Mouse (Mus musculus) mesoderm, embryonic 11.5 days (tissue): ENCODE data around the gene Ebf1.
"Not testable (repeated sequence)": the region's sequence is repeated elsewhere in the genome, so short reads cannot be mapped to it uniquely, and the experiment has no call there.

Experiments used
- DNase-seq: peaks from one replicate; pipeline ENCODE4 v3.0.0-alpha.2; 2012; ENCODE audit warnings: low read depth, low spot score

Gene Ebf1

DNA sequence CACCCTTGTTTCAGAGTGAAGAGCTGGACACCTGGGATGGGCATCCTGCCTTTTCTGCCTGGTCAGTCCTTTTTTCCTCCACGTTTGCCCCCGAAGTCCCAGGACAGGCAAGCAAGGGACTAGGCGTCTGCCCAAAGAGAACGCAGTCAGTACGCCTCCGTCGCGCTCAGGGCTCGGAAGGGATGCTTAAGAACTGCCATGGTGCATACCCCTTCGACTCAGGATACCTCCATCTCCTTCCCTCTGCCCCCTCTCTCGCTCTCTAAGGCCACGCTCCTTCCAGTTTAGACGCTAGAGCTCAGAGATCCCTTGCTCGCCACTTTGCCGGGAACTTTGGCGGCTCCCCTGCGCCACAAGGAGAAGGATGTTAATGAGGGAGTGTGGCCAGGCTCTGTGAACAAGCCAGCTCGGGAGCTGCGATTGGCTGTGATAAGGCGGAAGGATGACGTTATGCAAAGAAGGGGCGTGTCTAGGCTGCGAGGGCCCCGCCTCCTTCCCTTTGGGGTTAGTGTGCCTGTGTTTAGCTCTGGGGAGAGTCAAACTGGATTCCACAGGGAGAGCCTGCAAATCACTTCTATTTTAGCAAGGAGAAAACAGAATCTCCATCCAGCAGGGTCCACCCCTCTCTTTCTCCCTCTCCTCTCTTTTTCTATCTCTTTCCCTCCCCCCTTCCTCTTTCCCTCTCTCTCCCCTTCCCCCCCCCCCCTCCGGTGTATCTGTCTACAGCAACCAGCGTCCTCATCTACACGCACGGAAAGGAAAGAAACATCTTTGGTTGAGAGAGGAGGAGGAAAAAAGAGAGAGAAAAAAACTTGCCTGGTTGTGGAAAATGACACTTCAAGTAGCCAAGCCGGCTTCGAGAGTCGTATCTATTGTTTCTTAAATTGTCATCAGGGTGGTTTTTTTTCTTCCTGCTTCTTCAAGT is at the start of gene Ebf1:
Gene Ebf1 (plus strand): TSS at position 530 of the 925 bp plus-strand sequence.
- DNase-seq: peak; percentile 96

DNA sequence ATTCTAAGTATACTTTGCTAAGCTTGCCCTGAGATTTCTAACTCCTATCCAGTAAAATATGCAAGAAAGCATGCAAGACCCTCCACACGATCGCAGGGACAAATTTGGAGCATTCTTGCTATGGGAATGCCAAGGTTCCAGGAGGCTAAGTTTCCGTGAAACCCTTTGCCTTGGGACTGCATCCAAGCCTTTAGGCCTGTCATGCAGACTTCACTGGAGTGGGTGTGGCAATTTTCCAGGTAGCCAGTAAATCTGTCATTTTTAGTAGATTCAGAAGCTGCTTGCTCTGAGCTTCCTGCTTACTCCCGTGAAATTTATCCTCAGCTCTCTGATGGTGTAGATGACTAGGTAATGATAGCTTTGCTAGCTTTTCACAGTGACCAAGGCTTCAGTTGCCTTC is 46.8 kb upstream of the Ebf1 start:
- DNase-seq: not testable (repeated sequence)

DNA sequence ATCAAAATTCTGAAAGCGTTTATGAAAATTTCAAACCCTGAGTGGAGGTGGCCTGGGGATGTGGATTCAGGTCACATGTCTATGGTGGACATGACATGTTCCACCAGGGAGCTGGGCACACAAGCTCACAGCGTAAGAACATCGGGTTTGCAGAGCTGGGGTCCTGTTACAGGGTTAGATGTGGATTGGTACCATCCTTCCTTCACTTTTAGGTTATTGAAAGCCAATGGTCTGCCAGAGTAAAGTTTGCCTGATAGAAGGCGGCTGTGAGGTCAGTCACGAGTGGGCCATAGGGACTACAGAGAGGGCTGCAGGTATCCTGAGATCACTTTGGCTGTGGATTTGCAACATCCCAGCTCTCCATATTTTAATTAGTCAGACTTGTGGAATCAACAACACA is 44.3 kb upstream of the Ebf1 start:
- no peak for DNase-seq

DNA sequence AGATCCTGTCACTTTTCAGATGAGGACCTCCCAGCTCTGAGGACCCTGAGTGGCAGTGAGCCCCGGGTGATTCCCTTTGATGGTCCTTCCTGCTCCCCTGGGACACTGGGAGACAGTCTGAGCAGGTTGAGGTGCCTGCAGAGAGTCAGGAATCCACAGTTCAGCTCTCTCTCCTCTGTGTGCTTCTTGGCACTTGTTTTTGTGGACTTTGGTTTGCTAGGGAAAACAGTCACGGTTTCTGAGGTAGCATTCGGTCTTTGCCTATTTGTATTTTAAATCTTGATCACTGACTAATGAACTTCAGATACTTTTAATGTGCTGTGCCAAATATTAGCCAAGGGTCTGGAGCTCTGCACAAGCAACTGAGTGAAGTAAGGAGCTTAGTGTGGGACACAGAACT is 43.7 kb upstream of the Ebf1 start:
- no peak for DNase-seq

DNA sequence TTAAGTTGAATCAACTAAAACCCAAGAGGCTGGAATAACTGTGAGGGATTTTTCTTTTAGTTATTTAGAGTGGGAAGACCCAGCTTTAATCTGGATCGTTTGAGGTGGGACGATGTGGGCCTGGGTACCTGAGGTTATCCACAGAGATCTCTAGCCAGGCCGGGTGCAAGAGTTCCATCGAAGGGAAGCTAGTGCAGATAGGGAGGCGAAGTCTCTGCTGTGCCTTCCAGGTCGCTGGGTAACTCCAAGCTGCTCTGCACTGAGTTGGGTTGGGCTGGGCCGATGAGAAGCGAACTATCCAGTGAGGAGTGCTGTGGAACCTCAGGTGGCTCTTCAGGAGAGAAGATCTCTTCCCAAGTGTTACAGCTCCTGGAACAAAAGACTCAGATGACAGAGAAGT is 42.7 kb upstream of the Ebf1 start:
- no peak for DNase-seq

DNA sequence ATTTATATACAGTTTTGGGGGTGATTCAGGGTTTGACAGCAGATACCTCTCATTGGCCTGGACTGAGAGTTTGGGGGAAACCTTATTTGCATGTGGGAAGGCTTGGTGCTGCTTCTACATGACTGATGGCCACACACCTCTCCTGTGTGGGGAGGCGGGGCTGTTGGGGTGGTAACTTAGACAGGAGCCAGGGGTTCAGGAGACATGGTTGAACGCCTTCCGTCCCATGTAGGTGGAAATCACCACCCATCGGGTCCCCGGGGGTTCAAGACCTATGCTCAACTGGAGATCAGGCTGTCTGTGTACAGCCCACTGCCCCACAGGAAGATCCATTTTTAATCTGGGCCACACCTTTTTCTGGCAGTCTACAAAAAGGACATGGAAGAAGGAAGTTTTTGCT is 42.3 kb upstream of the Ebf1 start:
- no peak for DNase-seq

DNA sequence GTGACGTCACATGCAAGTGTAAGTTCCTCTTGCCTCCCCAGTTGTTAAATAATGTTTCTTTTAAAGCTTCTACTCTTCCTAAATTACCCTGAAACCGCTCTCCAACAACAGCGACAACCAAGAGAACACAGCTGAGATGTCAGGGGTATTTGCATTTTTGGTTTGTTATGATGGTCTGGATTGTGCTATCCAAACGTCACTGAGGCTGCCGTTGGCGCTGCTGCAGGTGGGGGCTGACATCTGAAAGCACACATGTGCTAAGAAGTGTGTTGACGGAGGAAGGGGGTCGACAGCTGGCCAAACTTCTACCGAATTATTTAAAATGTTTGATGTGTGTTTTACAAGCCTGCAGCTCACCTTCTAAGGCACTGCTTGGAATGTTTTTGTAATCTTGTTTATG is 39.2 kb upstream of the Ebf1 start:
- DNase-seq: no peak

DNA sequence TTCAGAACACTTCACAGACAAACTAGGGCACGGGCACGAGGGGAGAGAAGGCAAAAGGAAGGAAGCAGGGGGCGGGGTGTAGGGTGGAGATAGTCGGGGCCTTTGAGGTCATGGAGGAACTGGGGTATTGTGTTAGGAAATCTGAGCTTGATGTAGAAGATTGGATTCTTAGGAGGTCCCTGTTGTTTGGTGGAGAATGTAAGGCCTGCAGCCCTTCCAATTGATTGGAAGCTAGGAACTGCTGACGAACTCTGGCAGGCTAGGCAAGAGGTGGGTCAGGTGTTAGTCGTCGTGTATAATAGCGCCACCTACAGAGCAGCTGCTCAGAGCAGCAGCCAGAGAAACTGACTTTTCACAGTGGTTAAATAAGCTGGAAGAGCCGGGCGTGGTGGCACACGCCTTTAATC is 35.8 kb upstream of the Ebf1 start:
- peak; percentile 39 for DNase-seq

DNA sequence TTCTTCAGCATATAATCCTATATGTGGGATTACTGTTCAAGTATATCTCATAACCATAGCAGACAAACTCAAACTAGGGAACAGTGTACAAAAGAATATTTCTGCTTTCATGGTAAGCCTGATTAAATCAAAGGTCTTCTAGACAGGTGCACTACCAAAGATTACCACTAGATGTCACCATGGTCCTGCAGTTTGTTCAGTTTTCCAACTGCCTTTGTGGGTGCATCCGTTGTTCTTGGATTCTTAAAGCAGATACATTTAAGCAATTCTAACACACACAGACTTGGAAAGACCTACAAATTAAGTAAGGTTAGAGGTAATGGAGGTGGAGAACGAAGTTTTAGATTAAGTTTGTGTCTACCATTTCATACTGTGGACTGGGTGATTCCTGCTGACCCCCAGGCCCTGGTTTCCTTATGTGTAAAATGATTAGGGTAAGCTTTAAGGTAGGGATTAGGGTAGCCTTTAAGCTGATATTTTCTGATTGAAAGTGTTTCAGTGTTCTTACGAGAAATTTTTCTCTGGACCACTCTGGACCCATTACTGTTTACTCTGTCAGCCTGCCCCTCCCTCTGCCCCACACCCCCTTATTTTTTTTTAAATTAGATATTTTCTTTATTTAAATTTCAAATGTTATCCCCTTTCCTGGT is 30.9 kb upstream of the Ebf1 start:
- DNase-seq: peak; percentile 87

DNA sequence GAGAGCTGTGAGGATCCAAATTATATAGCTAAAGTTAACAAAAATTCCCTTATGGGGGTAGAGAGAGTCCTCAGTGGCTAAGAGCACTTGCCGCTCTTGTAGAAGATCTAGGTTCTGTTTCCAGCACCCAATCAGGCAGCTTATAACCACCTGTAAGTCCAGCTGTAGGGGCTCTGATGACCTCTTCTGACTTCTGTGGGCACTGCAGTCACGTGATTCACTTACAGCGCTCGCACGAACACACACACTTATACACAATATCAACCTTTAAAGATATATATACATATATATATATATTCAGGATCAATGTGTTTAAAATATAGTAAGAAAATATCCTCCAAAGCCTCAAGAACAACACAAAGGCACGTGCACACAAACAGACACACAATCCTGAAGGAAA is 24.1 kb upstream of the Ebf1 start:
- no peak for DNase-seq

DNA sequence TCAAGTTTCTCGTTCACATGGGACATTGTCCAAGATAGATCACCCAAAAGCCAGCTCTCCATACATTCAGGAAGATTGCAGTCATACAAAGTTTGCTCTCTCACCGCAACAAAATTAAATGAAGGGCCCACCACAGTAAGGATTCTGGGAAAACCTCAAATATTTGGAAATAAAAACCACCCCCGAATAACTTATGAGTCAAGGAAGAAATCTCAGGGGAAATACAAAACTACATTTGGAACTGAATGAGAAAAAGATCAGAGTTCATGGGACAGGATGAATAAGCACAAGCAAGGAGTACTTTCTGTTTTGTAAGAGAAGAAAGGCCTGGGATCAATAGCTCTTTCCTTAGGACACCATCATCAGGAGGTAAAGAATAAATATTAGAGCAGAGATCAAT is 22.3 kb upstream of the Ebf1 start:
- DNase-seq: no peak

DNA sequence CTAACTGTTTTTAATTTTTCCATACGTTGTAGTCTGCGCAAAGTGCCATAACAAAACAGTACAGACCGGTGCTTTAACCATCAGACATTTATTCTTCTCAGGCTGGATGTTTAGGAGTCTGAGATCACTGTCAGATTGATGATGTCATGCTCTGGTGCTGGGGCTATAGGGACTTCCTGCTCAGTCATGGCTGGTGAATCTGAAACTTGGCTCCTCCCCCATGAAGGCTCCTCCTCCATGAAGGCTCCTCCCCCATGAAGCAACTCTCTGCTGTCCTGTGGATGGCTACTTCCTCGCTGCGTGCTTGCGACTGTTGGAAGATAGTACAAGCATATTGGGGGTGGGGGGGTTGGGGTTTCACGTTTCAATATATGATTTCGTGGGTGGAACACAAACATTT is 10.2 kb upstream of the Ebf1 start:
- no peak for DNase-seq

DNA sequence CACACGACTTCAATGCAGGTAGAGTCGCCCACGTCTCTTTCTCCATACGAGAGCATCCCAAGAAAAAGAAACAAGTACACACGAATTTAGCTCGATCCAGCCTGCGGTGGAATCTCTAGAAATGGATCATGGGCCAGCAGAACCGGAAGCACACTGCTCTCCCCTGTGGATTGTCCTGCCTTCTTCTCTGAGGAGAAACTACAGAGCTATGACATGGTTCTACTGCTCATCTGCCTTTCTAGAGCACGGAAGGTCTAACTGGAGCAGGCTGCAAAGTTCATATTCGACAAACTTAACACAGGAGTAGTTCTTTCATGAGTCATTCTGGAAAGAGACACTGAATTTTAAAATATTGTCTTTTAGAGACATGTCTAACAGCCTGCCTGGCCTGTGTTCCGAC is 8.5 kb upstream of the Ebf1 start:
- DNase-seq: no peak

DNA sequence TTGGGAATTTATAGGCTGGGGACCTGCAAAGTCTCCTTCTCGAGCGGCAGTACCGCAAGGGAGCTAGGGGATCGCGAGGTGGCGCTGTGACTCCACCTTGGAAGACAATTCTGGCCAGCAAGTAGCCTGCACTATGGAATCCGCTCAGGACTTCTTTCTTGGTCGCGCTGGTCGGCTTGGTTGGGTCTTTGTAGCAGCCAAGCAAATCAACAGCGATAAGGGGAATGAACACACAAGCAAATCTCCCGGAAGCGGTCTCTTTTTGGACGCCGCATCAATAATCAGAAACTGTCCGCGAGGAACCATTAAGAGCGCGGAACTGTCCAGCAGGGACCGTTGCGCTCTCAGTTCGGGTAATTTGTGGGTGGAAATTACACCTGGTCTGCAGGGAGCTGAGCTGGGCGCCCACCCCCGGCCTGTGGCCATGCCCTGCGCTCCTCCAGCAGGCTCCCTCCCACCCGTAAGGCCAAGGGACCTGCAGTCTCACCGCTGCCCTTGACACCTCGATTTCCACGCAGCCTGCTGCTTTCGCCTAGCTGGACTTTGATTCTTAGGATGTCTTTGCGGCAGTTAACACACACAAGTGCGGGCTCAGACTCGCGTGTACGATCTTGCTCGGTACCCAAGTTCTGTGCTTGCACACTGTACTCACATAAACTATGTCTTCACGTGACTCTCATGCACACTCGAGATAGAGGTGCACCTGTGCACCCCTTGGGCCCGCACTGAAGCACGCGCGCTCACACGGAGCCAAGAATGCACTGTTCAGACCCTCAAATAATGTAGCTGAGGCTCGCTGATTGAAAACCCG is 5.9 kb upstream of the Ebf1 start:
- DNase-seq: peak; percentile 93

DNA sequence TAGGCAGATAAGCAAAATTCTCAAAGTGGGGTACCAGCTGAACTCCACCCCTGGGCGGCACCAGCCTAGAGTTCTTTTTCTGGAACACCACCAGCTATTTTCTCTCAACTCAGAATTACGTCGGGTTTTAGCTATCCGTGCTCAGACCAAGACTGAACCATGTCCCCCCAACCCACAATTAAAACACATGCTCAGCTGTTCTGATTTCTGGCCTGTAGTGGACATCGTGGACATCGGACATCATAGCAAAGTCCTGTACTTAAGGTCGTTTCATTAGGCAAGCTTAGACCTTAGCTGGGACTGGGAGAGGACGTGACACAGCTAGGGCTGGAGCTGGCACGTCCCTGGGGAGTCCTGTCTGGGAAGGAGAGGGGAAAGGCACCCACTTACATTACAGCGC is 5.0 kb upstream of the Ebf1 start:
- no peak for DNase-seq

DNA sequence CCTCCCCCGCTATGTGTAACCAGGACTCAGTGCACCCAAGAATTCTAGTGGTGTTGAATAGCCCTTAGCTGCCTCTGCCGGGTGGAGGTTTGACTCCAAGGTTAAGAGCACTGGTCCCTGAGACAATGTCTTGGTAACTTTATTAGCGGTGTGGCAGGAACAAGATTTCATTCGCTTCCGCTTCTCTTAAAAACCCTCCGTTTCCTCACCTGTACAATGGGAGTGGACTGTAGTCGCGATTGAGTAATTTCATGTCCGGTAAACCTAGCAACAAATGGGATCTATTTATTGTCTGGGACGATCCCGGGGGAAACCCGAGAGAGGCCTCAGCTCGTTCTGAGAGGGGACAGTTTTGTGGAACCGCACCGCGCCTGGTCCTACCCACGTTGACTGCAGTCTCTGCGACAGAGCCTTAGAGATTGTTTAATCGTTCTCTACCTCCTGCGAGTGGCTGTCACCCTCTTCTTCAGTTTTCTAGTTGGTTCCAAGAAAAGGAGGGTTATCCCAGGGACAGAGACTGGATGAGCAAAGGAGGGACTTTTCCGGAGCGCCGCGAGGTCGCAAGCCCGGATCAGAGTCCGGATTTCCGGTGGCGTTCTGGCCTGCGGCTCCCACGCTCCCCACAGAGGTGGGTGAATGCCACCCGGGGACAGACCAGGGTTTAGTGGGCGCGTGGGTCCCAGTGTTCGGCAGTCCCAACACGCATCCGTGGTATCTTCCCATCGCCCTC is 4.3 kb upstream of the Ebf1 start:
- DNase-seq: peak; percentile 29

DNA sequence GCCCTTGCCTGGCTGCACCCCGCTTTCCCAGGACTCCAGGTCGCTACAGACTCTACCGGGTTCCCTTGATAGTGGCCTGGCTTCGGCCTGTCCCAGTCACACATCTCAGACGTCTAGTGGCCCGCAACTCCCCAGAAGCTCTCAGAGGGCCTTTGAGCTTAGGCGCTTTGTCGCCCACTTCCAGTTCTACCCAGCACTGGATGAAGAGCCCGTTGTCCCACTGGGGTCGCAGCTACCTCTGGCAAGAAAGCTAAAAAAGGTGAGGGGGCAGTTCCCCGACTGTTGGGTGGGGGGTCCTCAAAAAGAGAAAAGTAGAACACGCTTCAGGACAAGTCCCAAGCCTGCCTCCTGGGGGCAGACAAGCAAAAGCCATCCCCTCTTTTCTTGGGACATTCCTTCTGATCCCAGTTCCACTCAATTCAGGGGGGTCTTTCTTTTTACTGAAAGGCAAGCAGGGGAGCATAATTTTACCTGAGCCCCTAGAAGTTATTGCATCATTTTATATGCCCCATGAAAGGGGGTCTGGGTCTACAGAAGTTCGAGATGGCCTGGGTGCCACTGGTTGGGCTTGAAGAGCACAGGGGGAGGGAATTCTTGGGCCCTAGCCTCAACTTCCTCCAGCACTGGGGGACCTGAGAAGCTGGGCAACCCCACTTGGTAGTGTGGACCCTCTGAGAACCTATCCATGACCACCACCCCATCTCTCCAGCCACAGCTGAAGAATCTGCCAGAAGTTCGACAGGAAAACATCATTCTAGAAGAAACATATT is 3.5 kb upstream of the Ebf1 start:
- peak; percentile 17 for DNase-seq

DNA sequence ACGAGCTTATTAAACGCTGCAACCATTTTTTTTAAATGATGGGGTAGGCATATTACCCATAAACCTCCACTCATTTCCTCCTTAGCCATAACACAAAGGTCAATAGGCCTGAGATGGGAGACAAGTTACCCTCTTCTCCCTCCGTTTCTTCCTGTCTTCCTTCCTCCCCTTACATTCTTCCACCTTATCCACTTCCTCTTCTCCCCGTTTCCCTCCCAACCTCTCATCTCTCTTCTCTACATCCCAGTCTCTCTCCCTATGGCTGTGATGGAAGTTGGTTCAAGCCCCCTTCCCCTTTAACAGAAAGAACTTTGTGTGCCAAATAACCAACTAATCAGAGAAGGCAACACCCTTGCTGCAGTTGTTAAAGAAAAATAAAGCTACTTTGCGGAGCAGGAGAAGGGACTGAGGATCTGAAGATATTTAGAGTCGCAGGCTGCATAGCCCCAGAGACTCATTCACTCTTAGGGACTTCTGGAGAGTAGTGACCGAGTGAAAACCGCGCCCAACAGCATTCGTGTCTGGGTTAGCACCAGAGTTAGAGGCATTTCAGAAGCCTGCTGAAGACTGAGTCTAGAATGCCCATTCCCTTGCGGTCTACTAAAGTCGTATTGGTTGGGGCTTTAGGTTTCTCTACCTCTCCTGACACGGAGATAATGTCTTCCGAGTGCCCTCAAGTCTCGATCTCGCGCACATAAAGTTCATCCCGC is 884 bp upstream of the Ebf1 start:
- DNase-seq: no peak

DNA sequence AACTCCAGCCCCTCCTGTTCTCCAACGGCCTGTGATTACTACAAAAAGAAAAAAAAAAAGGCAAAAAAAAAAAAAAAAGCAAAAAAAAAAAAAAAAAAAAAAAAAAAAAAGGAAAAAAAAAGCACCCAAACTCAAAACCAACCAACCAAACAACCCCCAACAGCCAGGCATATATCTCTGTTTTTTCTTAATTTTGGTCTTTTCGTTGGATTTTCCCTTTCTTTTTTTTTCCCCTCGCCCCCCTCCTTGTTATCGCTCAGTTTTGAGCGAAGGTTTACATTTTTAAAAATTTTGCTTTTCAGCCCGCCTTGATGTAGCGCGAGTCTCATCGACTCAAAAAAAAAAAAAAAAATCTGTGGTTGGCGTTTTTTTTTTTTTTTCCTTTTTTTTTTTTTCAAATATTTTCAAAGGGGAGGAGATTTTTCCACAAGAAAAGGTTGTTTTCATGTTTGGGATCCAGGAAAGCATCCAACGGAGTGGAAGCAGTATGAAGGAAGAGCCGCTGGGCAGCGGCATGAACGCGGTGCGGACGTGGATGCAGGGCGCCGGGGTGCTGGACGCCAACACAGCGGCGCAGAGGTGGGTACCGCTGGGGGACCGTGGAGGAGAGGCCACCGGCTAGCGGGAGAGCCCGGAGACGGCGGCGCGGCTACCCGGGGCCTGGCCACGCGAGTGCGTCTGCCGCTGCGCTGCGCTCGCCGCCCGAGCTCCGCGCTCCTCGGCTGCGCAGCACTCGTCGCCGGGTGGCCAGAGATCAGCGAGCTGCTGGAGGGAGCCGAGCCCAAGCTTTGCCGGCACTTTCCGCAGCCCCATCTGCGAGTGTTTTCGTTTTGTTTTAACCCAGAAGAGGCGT is 843 bp downstream of the Ebf1 start:
- DNase-seq: peak; percentile 60
